Mouse (Mus musculus) layer of hippocampus, postnatal 25 days (tissue): ENCODE results near the gene Kctd10. TPM values are rescaled to one million over a fixed set of nuclear protein-coding genes. Genes with fewer than 3 reads are reported as not detected.

ENCODE experiments used
- DNase-seq, 2 experiments: peaks; one replicate each; pipeline ENCODE4 v3.0.0; 2022; ENCODE audit warnings: mixed read lengths in 2 of 2, low spot score in 1 of 2; ENCODE audit errors: extremely low spot score in 1 of 2
- total RNA-seq, 2 experiments: library from RNA; stranded (reverse); gene quantifications; 2 replicates each; pipeline ENCODE4 v1.2.3; 2021

The Kctd10 gene
- 10 to 100 TPM; 46.2 to 49.5 TPM for total RNA-seq

- DNase-seq = peak; percentile 67 to 80
Measured at GRCm38 (mm10) chr5:114380209-114381012, at the start of gene Kctd10, which contains the start of gene Ube3b. Gene Kctd10, minus strand, starts transcription at chr5:114380508. Gene Ube3b, plus strand, starts transcription at chr5:114380607.

DNA sequence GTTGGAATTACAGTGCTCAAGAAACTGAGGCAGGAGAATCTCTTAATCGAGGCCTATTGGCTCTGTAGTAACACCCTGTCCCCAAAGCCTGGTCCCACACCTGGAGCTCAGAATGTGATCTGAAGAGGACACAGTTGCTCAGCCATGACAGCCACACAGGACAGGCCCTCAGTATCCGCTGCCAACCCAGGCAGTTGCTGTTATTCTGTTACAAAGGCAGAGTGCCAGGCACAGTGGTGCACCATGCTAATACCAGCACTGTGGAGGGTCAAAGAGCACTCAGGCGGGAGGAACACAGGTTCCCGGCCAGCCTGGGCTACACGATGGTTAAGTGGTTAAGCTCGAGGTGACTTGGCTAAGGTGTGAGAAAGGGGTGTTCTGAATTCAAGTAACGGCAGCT is 49.5 kb upstream of the Kctd10 start:
- no peak for DNase-seq

- no peak for DNase-seq
Measured at GRCm38 (mm10) chr5:114428621-114429020, 48.3 kb upstream of the Kctd10 start.

DNA sequence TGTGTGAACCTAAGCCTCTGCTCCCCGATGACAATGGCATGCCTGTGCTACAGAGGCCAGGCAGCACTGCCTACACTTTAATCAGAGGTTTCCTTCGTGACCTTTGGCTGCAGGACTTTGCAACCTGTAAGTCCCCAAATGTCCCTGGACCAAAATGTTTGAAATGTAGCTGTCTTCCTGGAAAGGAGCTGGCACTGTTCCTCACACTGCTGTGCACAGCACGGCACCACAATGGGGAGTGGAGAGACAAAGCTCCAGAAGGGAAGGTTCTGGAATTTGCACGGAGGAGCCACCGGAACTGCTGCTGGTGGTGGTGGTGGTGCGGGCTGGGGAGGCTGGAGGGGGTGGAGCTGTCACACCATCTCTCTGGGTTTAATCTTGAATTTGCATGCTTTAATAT is 46.4 kb upstream of the Kctd10 start:
- no peak for DNase-seq

DNA sequence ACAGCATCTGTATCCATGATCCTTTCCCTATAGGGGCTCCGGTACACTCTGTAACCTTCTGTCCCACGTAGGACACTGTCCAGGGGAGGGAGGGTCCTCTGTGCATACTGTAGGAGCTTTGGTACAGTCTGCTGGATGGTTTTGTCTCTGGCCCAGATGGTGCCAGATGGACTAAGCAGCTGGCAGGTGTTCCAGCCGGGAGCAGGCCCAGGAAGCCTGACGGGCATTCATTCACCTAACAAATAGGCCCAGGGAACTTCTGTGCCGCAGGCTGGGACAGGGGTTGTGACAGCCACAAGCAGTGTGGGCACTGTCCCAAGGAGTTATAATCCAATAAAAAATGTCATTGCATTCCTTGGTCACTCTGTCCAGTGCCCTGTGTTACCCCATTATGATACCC is 43.7 kb upstream of the Kctd10 start:
- no peak for DNase-seq

GRCm38 (mm10) chr5:114422591-114422990 is 42.3 kb upstream of the Kctd10 start:
- no peak for DNase-seq

GRCm38 (mm10) chr5:114421561-114422298 is 41.4 kb upstream of the Kctd10 start:
- DNase-seq = no peak

DNA sequence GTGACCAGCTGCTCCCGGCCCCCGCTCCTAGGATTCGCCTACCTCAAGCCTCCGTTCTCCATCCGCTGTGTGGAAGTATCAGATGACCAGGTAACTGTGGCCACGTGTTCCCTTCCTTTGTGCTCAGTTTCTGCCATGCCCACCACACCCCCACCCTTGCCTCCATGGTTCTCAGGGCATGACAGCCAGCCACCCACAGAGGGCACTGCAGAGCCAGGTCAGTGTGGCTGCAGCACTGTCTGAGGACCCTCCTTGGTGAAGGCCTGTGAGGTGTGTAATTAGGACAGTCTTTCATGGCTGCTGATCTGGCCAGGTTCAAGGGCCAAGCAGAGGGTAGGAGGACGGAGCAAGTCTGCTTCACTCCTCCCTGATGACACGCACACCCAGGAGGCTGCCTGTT is 38.2 kb upstream of the Kctd10 start:
- no peak for DNase-seq

- DNase-seq = no peak
Measured at GRCm38 (mm10) chr5:114416855-114417254, 36.5 kb upstream of the Kctd10 start.

DNA sequence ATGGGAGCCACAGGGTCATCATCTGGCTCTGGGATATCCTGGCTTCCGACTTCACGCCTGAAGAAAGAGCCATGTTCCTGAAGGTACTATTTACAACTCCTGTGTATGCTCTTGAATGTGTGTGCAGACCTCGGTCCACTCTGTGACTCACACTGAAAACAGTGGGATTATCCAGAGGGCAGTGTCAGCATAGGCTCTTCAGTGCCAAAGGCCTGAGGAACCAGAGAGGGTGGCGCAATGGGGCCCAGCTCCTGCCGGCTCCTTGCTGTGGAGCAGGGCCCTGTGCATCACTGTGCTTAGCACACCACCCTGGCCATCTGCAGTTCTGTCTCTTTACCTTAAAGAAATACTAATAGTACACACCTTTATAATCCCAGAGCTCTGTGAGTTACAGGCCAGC is 35.3 kb upstream of the Kctd10 start:
- no peak for DNase-seq

DNA sequence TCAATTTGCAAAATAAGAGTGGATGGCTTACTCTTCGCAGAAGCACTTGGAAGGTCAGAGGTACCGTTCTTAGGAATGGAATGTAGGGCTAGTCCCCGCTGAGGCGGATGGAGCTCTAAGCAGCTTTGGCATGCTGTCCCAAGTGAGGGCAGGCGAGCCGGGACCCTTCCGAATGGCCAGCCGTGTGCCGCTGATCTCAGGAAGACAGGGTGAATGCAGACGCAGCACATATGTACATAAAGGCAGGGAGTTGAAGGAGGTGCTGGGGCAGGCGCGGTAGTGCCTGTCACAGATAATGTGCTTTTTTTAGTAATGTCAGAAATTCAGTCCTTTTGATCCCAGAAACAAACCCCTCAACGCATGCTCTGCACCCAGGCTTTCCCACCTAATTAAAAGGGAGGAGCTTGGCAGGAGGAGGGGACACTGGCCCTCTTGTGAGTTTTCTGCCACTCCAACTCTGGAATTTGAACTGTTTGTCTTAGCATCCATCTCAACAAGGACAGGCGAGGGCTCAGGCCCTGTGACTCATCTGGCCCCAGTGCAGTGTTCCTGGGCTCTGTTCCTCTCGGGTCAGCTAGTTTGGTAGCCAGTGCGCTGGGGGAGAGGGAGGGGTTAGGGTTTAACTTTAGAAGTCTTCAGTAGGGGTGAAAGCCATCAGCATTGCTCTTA is 32.9 kb upstream of the Kctd10 start:
- DNase-seq = no peak

GRCm38 (mm10) chr5:114412361-114412998 is 32.2 kb upstream of the Kctd10 start:
- DNase-seq = no peak

DNA sequence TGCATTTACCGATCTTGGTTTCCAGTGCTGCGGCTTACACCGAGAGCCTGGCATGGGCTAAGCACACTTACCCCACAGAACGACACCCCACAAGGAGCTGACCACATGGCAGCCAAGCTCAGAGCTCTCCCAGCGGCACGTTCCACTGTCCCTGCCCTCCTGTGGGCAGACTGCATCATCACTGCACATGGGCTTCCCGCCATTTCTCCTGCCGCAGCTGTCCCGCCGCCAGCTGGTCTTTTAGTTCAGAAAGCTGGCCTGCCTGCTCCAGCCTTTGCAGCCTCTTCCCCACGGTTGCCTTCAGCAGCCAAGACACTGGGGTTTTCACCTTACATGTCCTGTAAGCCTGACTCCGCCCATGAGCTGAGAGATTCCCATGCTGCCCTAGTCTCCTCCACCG is 30.1 kb upstream of the Kctd10 start:
- DNase-seq = no peak

GRCm38 (mm10) chr5:114408846-114409245 is 28.5 kb upstream of the Kctd10 start:
- DNase-seq = no peak

DNA sequence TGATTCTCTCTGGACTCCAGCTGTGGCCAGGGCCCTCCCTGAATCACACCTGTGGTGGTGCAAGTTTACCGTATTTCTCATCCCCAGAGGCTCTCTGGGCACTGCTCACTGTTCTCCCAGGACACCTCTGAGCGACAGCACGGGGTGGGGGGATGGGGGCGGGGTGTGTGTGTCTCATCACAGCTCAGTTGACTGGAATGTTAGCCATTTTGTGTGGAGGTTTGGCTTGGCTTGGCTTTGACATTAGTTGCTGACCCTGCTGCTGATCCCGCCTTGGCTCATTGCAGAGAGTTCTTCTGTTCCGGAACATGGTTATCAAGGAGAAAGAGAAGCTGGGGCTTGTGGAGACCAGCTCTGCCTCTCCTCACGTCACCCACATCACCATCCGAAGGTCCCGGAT is 27.5 kb upstream of the Kctd10 start:
- DNase-seq = no peak

GRCm38 (mm10) chr5:114407269-114407668 is 27.0 kb upstream of the Kctd10 start:
- no peak for DNase-seq

DNA sequence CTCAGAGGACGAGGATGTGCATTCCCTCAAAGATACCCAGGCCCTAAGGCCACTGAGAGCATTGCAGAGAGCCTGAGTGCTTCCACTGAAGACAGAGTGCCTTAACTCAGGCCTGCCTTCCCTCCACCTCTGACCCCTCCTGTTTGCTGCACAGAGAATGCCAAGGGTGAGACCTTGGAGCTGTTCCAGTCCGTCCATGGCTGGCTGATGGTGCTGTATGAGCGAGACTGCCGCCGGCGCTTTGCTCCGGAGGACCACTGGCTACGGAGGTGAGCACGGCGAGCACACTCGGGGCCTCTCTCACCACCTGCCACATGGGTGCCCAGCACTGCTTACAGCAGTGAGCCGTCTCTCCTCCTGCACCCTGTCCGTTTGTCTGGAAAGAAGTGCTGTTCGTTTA is 26.3 kb upstream of the Kctd10 start:
- no peak for DNase-seq

DNA sequence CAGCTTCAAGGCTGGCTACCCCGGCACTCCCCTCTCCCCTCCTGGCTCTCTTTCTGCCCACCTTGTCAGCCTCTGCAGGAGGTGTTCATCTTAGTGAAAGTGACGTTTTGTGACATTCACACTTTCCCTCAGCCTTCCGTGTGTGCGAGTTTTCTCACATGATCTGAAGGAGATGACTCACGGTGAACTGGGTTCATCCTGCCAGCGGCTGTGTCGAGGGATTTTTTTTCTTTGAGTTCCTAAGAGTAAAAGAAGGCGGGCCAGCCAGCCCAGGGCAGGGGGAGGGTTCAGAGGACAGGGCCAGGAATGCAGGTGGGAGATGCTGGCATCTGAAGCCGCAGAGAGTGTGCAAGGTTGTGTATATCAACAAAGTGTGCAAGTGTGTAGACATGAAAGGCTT is 12.9 kb upstream of the Kctd10 start:
- DNase-seq = no peak

GRCm38 (mm10) chr5:114384448-114384847 is 4.1 kb upstream of the Kctd10 start:
- no peak for DNase-seq

DNA sequence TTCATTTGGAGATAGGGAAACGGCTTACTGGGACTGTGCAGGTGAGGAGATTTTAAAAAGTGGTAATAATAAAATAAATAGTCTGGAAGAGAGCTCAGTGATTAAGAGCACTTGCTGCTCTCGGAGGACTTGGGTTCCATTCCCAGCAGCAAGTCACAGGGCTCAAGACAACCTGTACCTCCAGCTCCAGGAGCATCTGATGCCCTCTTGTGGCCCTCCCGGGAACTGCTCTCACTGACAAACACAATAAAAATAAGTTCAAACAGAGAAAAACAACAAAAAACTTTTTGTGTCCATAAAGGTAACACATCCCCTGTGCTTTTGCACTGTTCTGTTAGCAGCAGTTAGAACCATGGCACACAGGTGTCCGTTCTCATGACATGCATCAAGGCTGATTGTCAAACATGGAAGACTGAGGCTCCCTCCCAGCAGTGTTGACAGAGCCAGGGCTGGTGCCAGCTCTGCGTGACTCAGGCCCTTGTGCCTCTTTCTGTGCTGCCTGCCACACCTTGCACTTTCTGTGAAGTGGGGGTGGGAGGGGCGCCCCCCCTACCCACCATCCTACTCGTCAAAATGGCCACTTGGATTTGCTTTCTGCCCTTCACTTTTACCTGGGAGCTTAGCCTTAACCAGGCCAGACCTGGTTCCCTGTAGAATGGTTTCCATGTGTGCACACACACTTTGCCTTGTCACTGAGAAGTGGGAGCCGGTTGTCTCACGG is 3.0 kb upstream of the Kctd10 start:
- peak in 1 of 2 experiments; percentile 49 for DNase-seq
